In the genomic region with DNA sequence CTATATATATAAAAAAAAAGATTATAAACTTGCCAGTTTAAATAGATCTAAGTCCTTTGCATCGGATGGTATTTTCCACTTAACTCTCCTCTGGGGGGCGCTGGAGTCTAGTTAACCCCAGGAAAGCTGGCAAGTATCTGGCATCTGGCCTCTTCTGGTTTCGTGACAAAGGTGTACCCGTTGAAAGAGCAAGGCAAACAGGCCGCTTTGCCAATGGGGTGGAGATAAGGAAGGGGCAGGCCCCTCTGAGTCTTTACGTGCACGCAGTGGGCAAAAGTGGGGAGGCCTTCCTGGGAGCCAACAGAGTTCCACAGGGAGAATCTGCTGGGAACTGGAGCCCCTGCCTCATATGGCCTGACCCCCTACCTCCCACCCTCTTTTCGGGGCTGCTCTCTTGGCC, we compare ENCODE assay signal across 8 mouse cellular contexts.
A peak's percentile ranks its signal among the peaks of the same experiment; 100 is the strongest.
DNase-seq lines count a peak whose midpoint lies in the region; ATAC-seq and TF ChIP-seq lines count a peak whose summit lies in the region.

No protein-coding gene starts in this region.

- peak; percentile 55 for ATAC-seq in kidney, embryonic 14.5 days (ENCODE audit: low FRiP score, low TSS enrichment)
- peak; percentile 82 for ATAC-seq in liver, postnatal 0 days

- H3K27ac ChIP-seq in heart, embryonic 10.5 days, result peak overlapping the region; percentile 69
- H3K27ac ChIP-seq in kidney, embryonic 14.5 days (ENCODE audit: low read depth, low read length), result peak overlapping the region; percentile 80
- H3K27ac ChIP-seq in liver, postnatal 0 days (ENCODE audit: low read depth), result peak overlapping the region; percentile 13; the same call in 1 of the 2 replicates

- no peak for TF ChIP-seq EP300 in liver, postnatal 0 days (IDR thresholded peaks at IDR 0.05; ENCODE audit: low read depth)

- no peaks in the 10 kb centered on the region for H3K9me3 ChIP-seq in heart, embryonic 10.5 days
- 0 out of 2 replicates have a peak, but pooled peaks cover 2% of the 10 kb centered on the region for H3K9me3 ChIP-seq in kidney, embryonic 14.5 days (ENCODE audit: control insufficient read depth, low read length)
- no peaks in the 10 kb centered on the region for H3K9me3 ChIP-seq in liver, postnatal 0 days (ENCODE audit: low read length)

- H3K36me3 ChIP-seq in heart, embryonic 10.5 days, result no peaks in the 10 kb centered on the region
- H3K36me3 ChIP-seq in kidney, embryonic 14.5 days (ENCODE audit: control insufficient read depth, insufficient read depth, low read length), result no peaks in the 10 kb centered on the region
- no peaks in the 10 kb centered on the region for H3K36me3 ChIP-seq in liver, postnatal 0 days (replicated peaks; ENCODE audit: insufficient read depth, low read length)

- H3K9ac ChIP-seq in kidney, embryonic 14.5 days (ENCODE audit: low read depth, low read length), result 0 out of 2 replicates have a peak overlapping the region, but pooled peaks have one; percentile 7
- no peak overlapping the region for H3K9ac ChIP-seq in liver, postnatal 0 days (replicated peaks)

- peaks cover 15% of the 10 kb centered on the region for H3K27me3 ChIP-seq in heart, embryonic 10.5 days (ENCODE audit: insufficient read depth, poor library complexity, severe bottlenecking)
- H3K27me3 ChIP-seq in kidney, embryonic 14.5 days (ENCODE audit: control insufficient read depth, insufficient read depth, low read length), result no peaks in the 10 kb centered on the region
- no peaks in the 10 kb centered on the region for H3K27me3 ChIP-seq in liver, postnatal 0 days (ENCODE audit: insufficient read depth, low read length)

- peaks cover 26% of the 10 kb centered on the region for H3K4me1 ChIP-seq in heart, embryonic 10.5 days
- peaks cover 10% of the 10 kb centered on the region for H3K4me1 ChIP-seq in kidney, embryonic 14.5 days (ENCODE audit: control insufficient read depth, insufficient read depth, low read length)
- peaks cover 8% of the 10 kb centered on the region for H3K4me1 ChIP-seq in liver, postnatal 0 days (ENCODE audit: insufficient read depth)

- H3K4me3 ChIP-seq in heart, embryonic 10.5 days, result peak overlapping the region; percentile 33
- H3K4me3 ChIP-seq in kidney, embryonic 14.5 days (ENCODE audit: low read length), result no peak overlapping the region
- H3K4me3 ChIP-seq in liver, postnatal 0 days (ENCODE audit: low read depth, low read length), result no peak overlapping the region

- peak; percentile 61 to 68 for DNase-seq in urinary bladder, adult 18-20 months (ENCODE audit: low spot score in 2 of 2)
- DNase-seq in urinary bladder, postnatal 10 days (ENCODE audit: low spot score), result no peak
- DNase-seq in embryo, embryonic 11 days, result peak; percentile 78
- DNase-seq in heart, embryonic 10.5 days (ENCODE audit: low spot score), result no peak
- DNase-seq in liver, postnatal 0 days, result peak; percentile 79
- DNase-seq in retina, postnatal 1 day, result peak; percentile 86
- peak; percentile 28 for DNase-seq in yolk sac, embryonic 10.5 days (ENCODE audit: low spot score)

- H3K4me2 ChIP-seq in kidney, embryonic 14.5 days (replicated peaks; ENCODE audit: low read depth, low read length), result no peak overlapping the region; the same call in 1 of the 2 replicates
- no peak overlapping the region for H3K4me2 ChIP-seq in liver, postnatal 0 days (ENCODE audit: low read depth, low read length)

- TF ChIP-seq CTCF in liver, postnatal 0 days (IDR thresholded peaks at IDR 0.05; ENCODE audit: low read depth), result peak; percentile 70

- 7% methylated on average over 8 of the region's 8 CpGs for WGBS in heart, embryonic 10.5 days
- WGBS in kidney, embryonic 14.5 days, result 8% methylated on average over 8 of the region's 8 CpGs
- WGBS in liver, postnatal 0 days (ENCODE audit: insufficient replicate concordance), result 12% methylated on average over 8 of the region's 8 CpGs

Comparison
In these comparisons a context has a peak if more than half of its experiments do, and no peak if none do; other contexts are left out.
1. DNase-seq: peak in urinary bladder, adult 18-20 months (2 of 2), embryo, embryonic 11 days (single experiment), liver, postnatal 0 days (single experiment), retina, postnatal 1 day (single experiment) and yolk sac, embryonic 10.5 days (single experiment); none in urinary bladder, postnatal 10 days (single experiment) and heart, embryonic 10.5 days (single experiment).
2. H3K27ac ChIP-seq: peak in every context shown above with its lines; median percentile 80 in kidney, embryonic 14.5 days; 69 in heart, embryonic 10.5 days; 13 in liver, postnatal 0 days.